Mouse (Mus musculus) urinary bladder, postnatal 36 days (tissue): ENCODE measurements around the gene Ripor2.

Source experiments
- DNase-seq, 2 experiments: peaks; one replicate each; pipeline ENCODE4 v3.0.0; 2022; ENCODE audit warnings: low spot score in 2 of 2, mixed read lengths in 1 of 2

Ripor2 gene

GRCm38 (mm10) chr13:24710968-24711367, 129.0 kb downstream of the Ripor2 start:
- DNase-seq, result no peak

- DNase-seq, result no peak
These were observed 130.7 kb downstream of the Ripor2 start for GRCm38 (mm10) chr13:24712581-24713130.

- DNase-seq, result peak; percentile 84 to 89
These were observed 131.5 kb downstream of the Ripor2 start for GRCm38 (mm10) chr13:24713434-24714000.

- no peak for DNase-seq
These were observed 132.4 kb downstream of the Ripor2 start for GRCm38 (mm10) chr13:24714360-24714885.

- DNase-seq, result no peak
These were observed 133.6 kb downstream of the Ripor2 start for GRCm38 (mm10) chr13:24715601-24716000.

- DNase-seq, result no peak
These were observed 134.5 kb downstream of the Ripor2 start for GRCm38 (mm10) chr13:24716441-24716840.

GRCm38 (mm10) chr13:24717677-24718076, 135.7 kb downstream of the Ripor2 start:
- no peak for DNase-seq

GRCm38 (mm10) chr13:24721502-24721901, 139.5 kb downstream of the Ripor2 start:
- DNase-seq, result no peak

- no peak for DNase-seq
These were observed 141.9 kb downstream of the Ripor2 start for GRCm38 (mm10) chr13:24723699-24724394.

- no peak for DNase-seq
These were observed 142.4 kb downstream of the Ripor2 start for GRCm38 (mm10) chr13:24724395-24724759.

GRCm38 (mm10) chr13:24729128-24729527, 147.1 kb downstream of the Ripor2 start:
- DNase-seq, result no peak

GRCm38 (mm10) chr13:24734502-24734901, 152.5 kb downstream of the Ripor2 start:
- no peak for DNase-seq

GRCm38 (mm10) chr13:24735608-24736131, 153.7 kb downstream of the Ripor2 start:
- DNase-seq, result no peak

- no peak for DNase-seq
These were observed 159.0 kb downstream of the Ripor2 start, which contains the start of gene Armh2 for GRCm38 (mm10) chr13:24741028-24741427. TSS of gene Armh2 (plus strand) at chr13:24741232.

GRCm38 (mm10) chr13:24747823-24748222, 165.8 kb downstream of the Ripor2 start:
- no peak for DNase-seq

- DNase-seq, result no peak
These were observed 168.8 kb downstream of the Ripor2 start for GRCm38 (mm10) chr13:24750807-24751206.

GRCm38 (mm10) chr13:24751396-24751795, 169.4 kb downstream of the Ripor2 start:
- peak; percentile 12 to 15 for DNase-seq

- DNase-seq, result no peak
These were observed 174.8 kb downstream of the Ripor2 start for GRCm38 (mm10) chr13:24756756-24757155.

- no peak for DNase-seq
These were observed 176.0 kb downstream of the Ripor2 start for GRCm38 (mm10) chr13:24757820-24758564.

GRCm38 (mm10) chr13:24759451-24759850, 177.5 kb downstream of the Ripor2 start:
- no peak for DNase-seq

GRCm38 (mm10) chr13:24760351-24760870, 178.4 kb downstream of the Ripor2 start:
- DNase-seq, result no peak

- no peak for DNase-seq
These were observed 179.1 kb downstream of the Ripor2 start for GRCm38 (mm10) chr13:24761083-24761402.
